Mouse (Mus musculus) testis, adult 2 months (tissue): Measurements from ENCODE around the gene Pcsk4. TPM values are rescaled to one million over a fixed set of nuclear protein-coding genes. Genes with fewer than 3 reads are reported as not detected.

Experiments used
- H3K27ac ChIP-seq: fragments of 200-500 bp; 2 replicates; pipeline ENCODE4 v1.5.1; 2012; ENCODE audit warnings: low read depth, low read length; ENCODE audit not compliant: control insufficient read depth, insufficient read depth
- H3K27me3 ChIP-seq: fragments of 200-500 bp; 2 replicates; pipeline ENCODE4 v1.6.1; 2012; ENCODE audit warnings: mild to moderate bottlenecking, low read length, moderate library complexity; ENCODE audit not compliant: control insufficient read depth, insufficient read depth
- H3K36me3 ChIP-seq: fragments of 200-500 bp; 2 replicates; pipeline ENCODE4 v1.6.1; 2012; ENCODE audit warnings: mild to moderate bottlenecking, low read length; ENCODE audit not compliant: control insufficient read depth, insufficient read depth
- H3K4me1 ChIP-seq: fragments of 200-500 bp; 2 replicates; pipeline ENCODE4 v1.6.1; 2012; ENCODE audit warnings: low read length; ENCODE audit not compliant: control insufficient read depth, insufficient read depth
- H3K4me3 ChIP-seq: fragments of 200-500 bp; 2 replicates; pipeline ENCODE4 v1.5.1; 2012; ENCODE audit warnings: low read depth, mild to moderate bottlenecking, low read length, moderate library complexity, mixed read lengths; ENCODE audit not compliant: control insufficient read depth
- CTCF ChIP-seq: fragments of 200-500 bp; IDR thresholded peaks from 2 replicates; pipeline ENCODE4 v1.5.1; 2012; ENCODE audit warnings: low read depth, mild to moderate bottlenecking, inconsistent platforms, low read length, moderate library complexity; ENCODE audit not compliant: control insufficient read depth, insufficient read depth, insufficient replicate concordance
- POLR2A ChIP-seq: fragments of 200-500 bp; IDR thresholded peaks from 2 replicates; pipeline ENCODE4 v1.6.1; 2012; ENCODE audit warnings: low read depth, mild to moderate bottlenecking, inconsistent platforms, low read length, moderate library complexity; ENCODE audit not compliant: control insufficient read depth
- polyA plus RNA-seq: library from polyadenylated mRNA; depleted of rRNA; stranded (reverse); fragments of >200 nt; gene quantifications from 2 replicates; pipeline ENCODE4 v1.2.3, GENCODE M21; 2012

The Pcsk4 gene
- polyA plus RNA-seq, 1 experiment = 326 TPM

- peaks cover 1% of the 10 kb centered on the region; the same call in 1 of the 2 replicates for H3K36me3 ChIP-seq
- no peak overlapping the region for H3K27ac ChIP-seq
- peaks cover 23% of the 10 kb centered on the region for H3K4me1 ChIP-seq
- TF ChIP-seq CTCF (no peak), POLR2A (no peak)
- no peaks in the 10 kb centered on the region for H3K27me3 ChIP-seq
- H3K4me3 ChIP-seq = no peak overlapping the region
Observed at GRCm38 (mm10) chr10:80296824-80297223, 32.5 kb downstream of the Pcsk4 start.

GRCm38 (mm10) chr10:80295618-80296425, 33.5 kb downstream of the Pcsk4 start, which contains the start of gene Apc2:
Gene Apc2, plus strand, starts transcription at chr10:80295977.
- TF ChIP-seq POLR2A (0 out of 2 replicates have a peak, but pooled peaks have one; percentile 17), CTCF (peak; percentile 24; the same call in 1 of the 2 replicates)
- H3K36me3 ChIP-seq = peaks cover 1% of the 10 kb centered on the region; the same call in 1 of the 2 replicates
- H3K27me3 ChIP-seq = no peaks in the 10 kb centered on the region
- H3K4me1 ChIP-seq = peaks cover 23% of the 10 kb centered on the region
- no peak within 1 kb of the TSS for H3K27ac ChIP-seq
- H3K4me3 ChIP-seq = peak within 1 kb of the TSS; percentile 74

GRCm38 (mm10) chr10:80294788-80295303, 34.5 kb downstream of the Pcsk4 start:
- Histone ChIP-seq H3K4me3 (no peak overlapping the region), H3K27me3 (no peaks in the 10 kb centered on the region), H3K4me1 (peaks cover 23% of the 10 kb centered on the region), H3K27ac (no peak overlapping the region), H3K36me3 (peaks cover 1% of the 10 kb centered on the region; the same call in 1 of the 2 replicates)
- no peak for TF ChIP-seq POLR2A
- no peak for TF ChIP-seq CTCF

- no peak overlapping the region for H3K4me3 ChIP-seq
- H3K27ac ChIP-seq = no peak overlapping the region
- no peaks in the 10 kb centered on the region for H3K27me3 ChIP-seq
- H3K36me3 ChIP-seq = peaks cover 1% of the 10 kb centered on the region; the same call in 1 of the 2 replicates
- TF ChIP-seq POLR2A = 0 out of 2 replicates have a peak, but pooled peaks have one; percentile 29
- no peak for TF ChIP-seq CTCF
- H3K4me1 ChIP-seq = peaks cover 19% of the 10 kb centered on the region
Observed at GRCm38 (mm10) chr10:80294311-80294710, 35.0 kb downstream of the Pcsk4 start.

GRCm38 (mm10) chr10:80293325-80293724, 36.0 kb downstream of the Pcsk4 start:
- TF ChIP-seq POLR2A (no peak), CTCF (no peak)
- no peaks in the 10 kb centered on the region for H3K27me3 ChIP-seq
- H3K4me1 ChIP-seq = peaks cover 14% of the 10 kb centered on the region
- peaks cover 1% of the 10 kb centered on the region; the same call in 1 of the 2 replicates for H3K36me3 ChIP-seq
- H3K4me3 ChIP-seq = peak overlapping the region; percentile 98
- H3K27ac ChIP-seq = peak overlapping the region; percentile 98

- H3K4me1 ChIP-seq = peaks cover 14% of the 10 kb centered on the region
- H3K27ac ChIP-seq = peak within 1 kb of the TSS; percentile 98
- peaks cover 1% of the 10 kb centered on the region; the same call in 1 of the 2 replicates for H3K36me3 ChIP-seq
- H3K4me3 ChIP-seq = peak within 1 kb of the TSS; percentile 98
- no peaks in the 10 kb centered on the region for H3K27me3 ChIP-seq
- TF ChIP-seq POLR2A = peak; percentile 98
- TF ChIP-seq CTCF = peak; percentile 46; the same call in 1 of the 2 replicates
Observed at GRCm38 (mm10) chr10:80292251-80293146, 36.8 kb downstream of the Pcsk4 start, which contains the start of gene Rps15. Gene Rps15, plus strand, starts transcription at chr10:80292453.

GRCm38 (mm10) chr10:80288657-80289056, 40.6 kb downstream of the Pcsk4 start:
- Histone ChIP-seq H3K27ac (no peak overlapping the region), H3K27me3 (no peaks in the 10 kb centered on the region), H3K36me3 (peaks cover 1% of the 10 kb centered on the region), H3K4me1 (peaks cover 7% of the 10 kb centered on the region), H3K4me3 (no peak overlapping the region)
- TF ChIP-seq POLR2A (no peak), CTCF (no peak)
